Mouse (Mus musculus) hindbrain, embryonic 10.5 days (tissue): Measurements from ENCODE around the gene Ing3. TPM values are rescaled to one million over a fixed set of nuclear protein-coding genes. Genes with fewer than 3 reads are reported as not detected.

Experiments
- DNase-seq: peaks from one replicate; pipeline ENCODE4 v3.0.0-alpha.2; 2017; ENCODE audit warnings: low spot score
- H3K27ac ChIP-seq: fragments of 300-500 bp; sonication (generic); 2 replicates; pipeline ENCODE4 v1.5.1; 2016; ENCODE audit warnings: mild to moderate bottlenecking, moderate library complexity
- H3K27me3 ChIP-seq: fragments of 300-500 bp; sonication (generic); 2 replicates; pipeline ENCODE4 v1.6.1; 2016; ENCODE audit warnings: mild to moderate bottlenecking; ENCODE audit not compliant: poor library complexity, insufficient read depth, severe bottlenecking
- H3K36me3 ChIP-seq: fragments of 300-500 bp; sonication (generic); 2 replicates; pipeline ENCODE4 v1.6.1; 2016; ENCODE audit warnings: mild to moderate bottlenecking, moderate library complexity
- H3K4me1 ChIP-seq: fragments of 300-500 bp; sonication (generic); replicated peaks from 2 replicates; pipeline ENCODE4 v1.6.1; 2016; ENCODE audit warnings: mild to moderate bottlenecking
- H3K4me3 ChIP-seq: fragments of 300-500 bp; sonication (generic); 2 replicates; pipeline ENCODE4 v1.5.1; 2016; ENCODE audit warnings: mild to moderate bottlenecking, moderate library complexity
- H3K9me3 ChIP-seq: fragments of 300-500 bp; sonication (generic); 2 replicates; pipeline ENCODE4 v1.6.1; 2016; ENCODE audit warnings: mild to moderate bottlenecking, moderate library complexity
- WGBS: fragments of 180-500 bp; shearing (Covaris S2); methylation state at CpG from one replicate; pipeline ENCODE4 v1.1.7; 2016; 5-methylcytosine and 5-hydroxymethylcytosine counted together
- polyA plus RNA-seq: library from polyadenylated mRNA; unstranded; fragments of >200 nt; fragmentation: Nextera tagmentation; extraction: Ambion mirVana; gene quantifications from 2 replicates; pipeline ENCODE4 v1.2.1, GENCODE M21; 2016

The Ing3 gene
- polyA plus RNA-seq, 1 experiment from 2014 or later, result 42.4 TPM

GRCm38 (mm10) chr6:22013394-22013793 is 64.0 kb downstream of the Ing3 start:
- WGBS, result 94% methylated on average over 3 of the region's 3 CpGs
- Histone ChIP-seq H3K4me3 (no peak overlapping the region), H3K27ac (no peak overlapping the region), H3K9me3 (no peaks in the 10 kb centered on the region), H3K36me3 (no peaks in the 10 kb centered on the region), H3K4me1 (no peaks in the 10 kb centered on the region), H3K27me3 (no peaks in the 10 kb centered on the region)
- no peak for DNase-seq

GRCm38 (mm10) chr6:22014291-22014911 is 65.0 kb downstream of the Ing3 start:
- Histone ChIP-seq H3K4me1 (no peaks in the 10 kb centered on the region), H3K36me3 (no peaks in the 10 kb centered on the region), H3K27me3 (no peaks in the 10 kb centered on the region), H3K9me3 (no peaks in the 10 kb centered on the region), H3K4me3 (no peak overlapping the region), H3K27ac (no peak overlapping the region)
- DNase-seq, result no peak
- WGBS, result 94% methylated on average over 6 of the region's 6 CpGs

- 77% methylated on average over 7 of the region's 7 CpGs for WGBS
Observed at GRCm38 (mm10) chr6:22017631-22018030, 68.3 kb downstream of the Ing3 start.

GRCm38 (mm10) chr6:22018768-22019445 is 69.5 kb downstream of the Ing3 start:
- H3K36me3 ChIP-seq, result no peaks in the 10 kb centered on the region
- no peak overlapping the region for H3K27ac ChIP-seq
- H3K27me3 ChIP-seq, result no peaks in the 10 kb centered on the region
- no peaks in the 10 kb centered on the region for H3K9me3 ChIP-seq
- WGBS, result 77% methylated on average over 8 of the region's 8 CpGs
- H3K4me3 ChIP-seq, result no peak overlapping the region
- no peak for DNase-seq
- 0 out of 2 replicates have a peak, but pooled peaks cover 5% of the 10 kb centered on the region for H3K4me1 ChIP-seq

More at GRCm38 (mm10) chr6:22017631-22018030, 68.3 kb downstream of the Ing3 start:
- no peak overlapping the region for H3K4me3 ChIP-seq
- 0 out of 2 replicates have a peak, but pooled peaks cover 5% of the 10 kb centered on the region for H3K4me1 ChIP-seq
- H3K27me3 ChIP-seq, result no peaks in the 10 kb centered on the region
- no peak for DNase-seq
- H3K27ac ChIP-seq, result no peak overlapping the region
- H3K36me3 ChIP-seq, result no peaks in the 10 kb centered on the region
- H3K9me3 ChIP-seq, result no peaks in the 10 kb centered on the region

- Histone ChIP-seq H3K9me3 (no peaks in the 10 kb centered on the region), H3K4me1 (0 out of 2 replicates have a peak, but pooled peaks cover 5% of the 10 kb centered on the region), H3K4me3 (no peak overlapping the region), H3K27ac (0 out of 2 replicates have a peak overlapping the region, but pooled peaks have one; percentile 50), H3K27me3 (no peaks in the 10 kb centered on the region), H3K36me3 (no peaks in the 10 kb centered on the region)
- 66% methylated on average over 10 of the region's 10 CpGs for WGBS
- no peak for DNase-seq
Observed at GRCm38 (mm10) chr6:22019637-22020036, 70.3 kb downstream of the Ing3 start.

- H3K9me3 ChIP-seq, result no peaks in the 10 kb centered on the region
- H3K27me3 ChIP-seq, result no peaks in the 10 kb centered on the region
- no peak overlapping the region for H3K4me3 ChIP-seq
- H3K36me3 ChIP-seq, result no peaks in the 10 kb centered on the region
- DNase-seq, result no peak
- H3K4me1 ChIP-seq, result peaks cover 9% of the 10 kb centered on the region
- H3K27ac ChIP-seq, result no peak overlapping the region
- 88% methylated on average over 5 of the region's 5 CpGs for WGBS
Observed at GRCm38 (mm10) chr6:22020696-22021095, 71.3 kb downstream of the Ing3 start.

GRCm38 (mm10) chr6:22021315-22021714 is 71.9 kb downstream of the Ing3 start:
- peaks cover 15% of the 10 kb centered on the region for H3K4me1 ChIP-seq
- H3K36me3 ChIP-seq, result no peaks in the 10 kb centered on the region
- H3K27me3 ChIP-seq, result no peaks in the 10 kb centered on the region
- no peaks in the 10 kb centered on the region for H3K9me3 ChIP-seq
- DNase-seq, result no peak
- no peak overlapping the region for H3K4me3 ChIP-seq
- 81% methylated on average over 3 of the region's 3 CpGs for WGBS
- no peak overlapping the region for H3K27ac ChIP-seq

- DNase-seq, result no peak
- WGBS, result 90% methylated on average over 2 of the region's 2 CpGs
- Histone ChIP-seq H3K4me1 (peaks cover 21% of the 10 kb centered on the region), H3K27ac (no peak overlapping the region), H3K27me3 (no peaks in the 10 kb centered on the region), H3K36me3 (no peaks in the 10 kb centered on the region), H3K9me3 (no peaks in the 10 kb centered on the region), H3K4me3 (no peak overlapping the region)
Observed at GRCm38 (mm10) chr6:22024168-22024567, 74.8 kb downstream of the Ing3 start.

Other genes starting within 250 kb of the Ing3 start
- 58.7 and 59.7 TPM in 2 replicates for gene Tspan12, start 97.1 kb upstream of the Ing3 start, polyA plus RNA-seq
- gene Cped1, start 36.3 kb downstream of the Ing3 start, polyA plus RNA-seq, result 13.7 and 15.7 TPM in 2 replicates